Mouse (Mus musculus) E14TG2a.4 (cell line): ENCODE results near the gene Exoc4.

Experiments used
- H3K27me3 ChIP-seq: 2 replicates; pipeline ENCODE4 v1.6.1; 2014; ENCODE audit warnings: low read length, control low read depth; ENCODE audit not compliant: insufficient read depth
- H3K36me3 ChIP-seq: 2 replicates; pipeline ENCODE4 v1.6.1; 2014; ENCODE audit warnings: low read length, control low read depth; ENCODE audit not compliant: insufficient read depth
- H3K4me1 ChIP-seq: replicated peaks from 2 replicates; pipeline ENCODE4 v1.6.1; 2014; ENCODE audit warnings: low read depth, low read length, control low read depth
- H3K4me3 ChIP-seq: replicated peaks from 2 replicates; pipeline ENCODE4 v1.5.1; 2014; ENCODE audit warnings: mild to moderate bottlenecking, low read length
- H3K9me3 ChIP-seq: 2 replicates; pipeline ENCODE4 v1.6.1; 2014; ENCODE audit warnings: low read length, control low read depth
- CTCF ChIP-seq: conservative IDR thresholded peaks from 2 replicates; pipeline ENCODE4 v1.5.1; 2014; ENCODE audit warnings: low read length
- NANOG ChIP-seq: IDR thresholded peaks from 2 replicates; pipeline ENCODE4 v1.6.1; 2014; ENCODE audit warnings: borderline replicate concordance, low read length, mixed read lengths
- POU5F1 ChIP-seq: IDR thresholded peaks from 2 replicates; pipeline ENCODE4 v1.6.1; 2014; ENCODE audit warnings: low read length, borderline replicate concordance

The Exoc4 gene

GRCm38 (mm10) chr6:33716254-33716965 is 467.5 kb downstream of the Exoc4 start:
- no peaks in the 10 kb centered on the region for H3K27me3 ChIP-seq
- H3K4me1 ChIP-seq, result no peaks in the 10 kb centered on the region
- H3K4me3 ChIP-seq, result no peak overlapping the region
- TF ChIP-seq NANOG (no peak), POU5F1 (no peak), CTCF (no peak)
- H3K9me3 ChIP-seq, result no peaks in the 10 kb centered on the region
- no peaks in the 10 kb centered on the region for H3K36me3 ChIP-seq

- Histone ChIP-seq H3K9me3 (no peaks in the 10 kb centered on the region), H3K4me1 (no peaks in the 10 kb centered on the region)
- TF ChIP-seq NANOG (no peak), POU5F1 (no peak), CTCF (no peak)
These were observed 472.3 kb downstream of the Exoc4 start for GRCm38 (mm10) chr6:33721166-33721565.

GRCm38 (mm10) chr6:33722811-33723210 is 473.9 kb downstream of the Exoc4 start:
- H3K27me3 ChIP-seq, result no peaks in the 10 kb centered on the region
- H3K4me1 ChIP-seq, result no peaks in the 10 kb centered on the region
- no peak overlapping the region for H3K4me3 ChIP-seq
- no peaks in the 10 kb centered on the region for H3K9me3 ChIP-seq
- TF ChIP-seq POU5F1, result no peak
- no peak for TF ChIP-seq CTCF
- no peak for TF ChIP-seq NANOG
- no peaks in the 10 kb centered on the region for H3K36me3 ChIP-seq

More at GRCm38 (mm10) chr6:33721166-33721565, 472.3 kb downstream of the Exoc4 start:
- no peaks in the 10 kb centered on the region for H3K36me3 ChIP-seq
- no peaks in the 10 kb centered on the region for H3K27me3 ChIP-seq
- no peak overlapping the region for H3K4me3 ChIP-seq

GRCm38 (mm10) chr6:33724596-33724995 is 475.7 kb downstream of the Exoc4 start:
- no peak overlapping the region for H3K4me3 ChIP-seq
- H3K4me1 ChIP-seq, result no peaks in the 10 kb centered on the region
- H3K9me3 ChIP-seq, result no peaks in the 10 kb centered on the region
- no peaks in the 10 kb centered on the region for H3K27me3 ChIP-seq
- TF ChIP-seq NANOG (no peak), CTCF (no peak)
- H3K36me3 ChIP-seq, result no peaks in the 10 kb centered on the region

- no peaks in the 10 kb centered on the region for H3K27me3 ChIP-seq
- no peak overlapping the region for H3K4me3 ChIP-seq
- no peaks in the 10 kb centered on the region for H3K4me1 ChIP-seq
- H3K9me3 ChIP-seq, result no peaks in the 10 kb centered on the region
- H3K36me3 ChIP-seq, result no peaks in the 10 kb centered on the region
- TF ChIP-seq CTCF (no peak), NANOG (no peak), POU5F1 (no peak)
These were observed 478.4 kb downstream of the Exoc4 start for GRCm38 (mm10) chr6:33727271-33727670.

- H3K4me1 ChIP-seq, result no peaks in the 10 kb centered on the region
- no peaks in the 10 kb centered on the region for H3K27me3 ChIP-seq
- TF ChIP-seq NANOG (no peak), CTCF (no peak), POU5F1 (no peak)
These were observed 483.3 kb downstream of the Exoc4 start for GRCm38 (mm10) chr6:33732214-33732613.

GRCm38 (mm10) chr6:33733602-33734001 is 484.7 kb downstream of the Exoc4 start:
- Histone ChIP-seq H3K36me3 (no peaks in the 10 kb centered on the region), H3K4me3 (no peak overlapping the region), H3K9me3 (no peaks in the 10 kb centered on the region), H3K4me1 (no peaks in the 10 kb centered on the region), H3K27me3 (no peaks in the 10 kb centered on the region)
- no peak for TF ChIP-seq CTCF
- TF ChIP-seq POU5F1, result no peak
- no peak for TF ChIP-seq NANOG

More at GRCm38 (mm10) chr6:33732214-33732613, 483.3 kb downstream of the Exoc4 start:
- Histone ChIP-seq H3K9me3 (no peaks in the 10 kb centered on the region), H3K36me3 (no peaks in the 10 kb centered on the region), H3K4me3 (no peak overlapping the region)

- Histone ChIP-seq H3K4me1 (no peaks in the 10 kb centered on the region), H3K36me3 (no peaks in the 10 kb centered on the region), H3K9me3 (no peaks in the 10 kb centered on the region), H3K4me3 (no peak overlapping the region), H3K27me3 (no peaks in the 10 kb centered on the region)
- TF ChIP-seq CTCF (no peak), NANOG (no peak), POU5F1 (no peak)
These were observed 485.1 kb downstream of the Exoc4 start for GRCm38 (mm10) chr6:33734032-33734431.

GRCm38 (mm10) chr6:33738857-33739291 is 490.0 kb downstream of the Exoc4 start:
- H3K36me3 ChIP-seq, result no peaks in the 10 kb centered on the region
- H3K9me3 ChIP-seq, result no peaks in the 10 kb centered on the region
- H3K27me3 ChIP-seq, result no peaks in the 10 kb centered on the region
- TF ChIP-seq CTCF (no peak), POU5F1 (no peak), NANOG (no peak)
- no peaks in the 10 kb centered on the region for H3K4me1 ChIP-seq
- no peak overlapping the region for H3K4me3 ChIP-seq
